Mouse (Mus musculus) C2C12 (cell line): ENCODE data around the gene Gm45799. TPM values are rescaled to one million over a fixed set of nuclear protein-coding genes. Genes with fewer than 3 reads are reported as not detected.

Experiments
- H3K27me3 ChIP-seq: one replicate; pipeline ENCODE4 v1.6.1; 2011; ENCODE audit not compliant: control insufficient read depth, insufficient read depth, insufficient read length
- H3K36me3 ChIP-seq: one replicate; pipeline ENCODE4 v1.6.1; 2011; ENCODE audit not compliant: control insufficient read depth, insufficient read depth
- H3K4me3 ChIP-seq: one replicate; pipeline ENCODE4 v1.5.1; 2011; ENCODE audit warnings: mild to moderate bottlenecking, control low read depth; ENCODE audit not compliant: poor library complexity, insufficient read depth, severe bottlenecking
- H3K79me2 ChIP-seq: one replicate; pipeline ENCODE4 v1.6.1; 2011; ENCODE audit not compliant: control insufficient read depth, insufficient read depth
- H3K79me3 ChIP-seq: one replicate; pipeline ENCODE4 v1.6.1; 2011; ENCODE audit warnings: low read depth, control low read depth
- H3ac ChIP-seq: one replicate; pipeline ENCODE3; 2011; ENCODE audit warnings: low read depth; ENCODE audit not compliant: control insufficient read depth, insufficient read length
- CEBPB ChIP-seq: IDR thresholded peaks from one replicate; pipeline ENCODE4 v1.6.1; 2011; ENCODE audit warnings: low read depth, mild to moderate bottlenecking, control low read depth, moderate library complexity
- CTCF ChIP-seq: IDR thresholded peaks from one replicate; pipeline ENCODE4 v1.5.1; 2011; ENCODE audit not compliant: control insufficient read depth, insufficient read depth, insufficient read length
- FOSL1 ChIP-seq: IDR thresholded peaks from one replicate; pipeline ENCODE4 v1.8.0; 2011; ENCODE audit warnings: mild to moderate bottlenecking, low read length; ENCODE audit not compliant: poor library complexity, insufficient read depth, severe bottlenecking
- MAX ChIP-seq: IDR thresholded peaks from one replicate; pipeline ENCODE4 v1.6.1; 2011; ENCODE audit warnings: mild to moderate bottlenecking, control low read depth
- MYOD1 ChIP-seq: IDR thresholded peaks from one replicate; pipeline ENCODE4 v1.6.1; 2011; ENCODE audit warnings: low read depth; ENCODE audit not compliant: control insufficient read depth, insufficient read length
- MYOG ChIP-seq: IDR thresholded peaks from one replicate; pipeline ENCODE4 v1.6.1; 2011; ENCODE audit not compliant: control insufficient read depth, insufficient read length; ENCODE audit errors: extremely low read depth
- USF1 ChIP-seq: IDR thresholded peaks from one replicate; pipeline ENCODE4 v1.6.1; 2011; ENCODE audit warnings: low read depth, mild to moderate bottlenecking, control low read depth, moderate library complexity
- polyA plus RNA-seq: library from polyadenylated mRNA; unstranded; fragments of >200 nt; fragmentation: generic; extraction: Trizol; gene quantifications from one replicate; pipeline ENCODE4 v1.2.1, GENCODE M21; 2012; ENCODE audit warnings: missing spikeins

The Gm45799 gene
- polyA plus RNA-seq, 1 experiment: 56.8 TPM

DNA sequence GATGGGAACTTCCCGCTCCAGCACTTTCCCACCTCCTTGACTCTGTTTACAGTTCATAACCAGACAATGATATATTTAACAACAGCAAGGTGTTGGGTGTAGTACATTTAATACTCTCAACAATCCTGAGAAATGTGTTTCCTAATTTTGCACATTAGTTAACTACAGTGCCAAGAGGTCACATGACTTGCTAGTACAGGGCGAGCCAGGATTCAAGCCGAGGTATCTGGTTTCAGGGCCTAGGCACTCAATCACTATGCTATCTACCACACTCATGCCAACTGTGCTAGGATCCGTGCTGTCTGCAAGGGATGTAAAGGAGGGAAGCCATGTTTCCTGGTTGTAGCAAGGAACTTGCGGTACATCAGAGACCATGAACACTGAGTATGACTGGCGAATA, 23.8 kb upstream of the Gm45799 start:
- Histone ChIP-seq H3K4me3 (no peak overlapping the region), H3K27me3 (no peaks in the 10 kb centered on the region), H3ac (no peak overlapping the region), H3K79me3 (peaks cover 5% of the 10 kb centered on the region), H3K36me3 (peaks cover 83% of the 10 kb centered on the region), H3K79me2 (peaks cover 20% of the 10 kb centered on the region)
- no peak for TF ChIP-seq MYOG
- TF ChIP-seq CEBPB: no peak
- TF ChIP-seq FOSL1: no peak
- no peak for TF ChIP-seq USF1
- TF ChIP-seq MAX: no peak
- TF ChIP-seq CTCF: no peak
- no peak for TF ChIP-seq MYOD1

DNA sequence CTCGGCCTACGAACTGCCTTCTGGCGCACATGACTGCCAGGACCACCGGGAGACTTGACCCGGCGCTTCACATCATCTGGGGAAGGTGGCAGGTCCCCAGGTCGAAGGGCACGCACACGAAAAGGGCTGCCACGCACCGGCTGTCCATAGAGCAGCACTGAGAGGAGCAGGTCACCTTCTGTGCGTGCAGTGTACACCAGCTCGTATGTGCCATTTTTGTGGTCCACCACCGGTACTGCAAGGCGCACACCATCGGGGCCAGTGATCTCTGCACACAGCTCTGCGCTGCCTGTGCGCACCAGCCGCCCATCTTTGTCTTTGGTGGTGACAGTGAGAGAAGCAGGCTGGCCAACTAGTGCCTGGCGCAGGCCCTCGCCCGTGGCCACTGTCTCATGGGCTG, 22.5 kb upstream of the Gm45799 start:
- H3K36me3 ChIP-seq: peaks cover 76% of the 10 kb centered on the region
- peaks cover 5% of the 10 kb centered on the region for H3K79me3 ChIP-seq
- no peak overlapping the region for H3K4me3 ChIP-seq
- H3ac ChIP-seq: no peak overlapping the region
- H3K27me3 ChIP-seq: no peaks in the 10 kb centered on the region
- H3K79me2 ChIP-seq: peaks cover 20% of the 10 kb centered on the region
- TF ChIP-seq MYOD1 (no peak), FOSL1 (no peak), MAX (no peak), CEBPB (no peak), USF1 (no peak), CTCF (no peak), MYOG (no peak)

DNA sequence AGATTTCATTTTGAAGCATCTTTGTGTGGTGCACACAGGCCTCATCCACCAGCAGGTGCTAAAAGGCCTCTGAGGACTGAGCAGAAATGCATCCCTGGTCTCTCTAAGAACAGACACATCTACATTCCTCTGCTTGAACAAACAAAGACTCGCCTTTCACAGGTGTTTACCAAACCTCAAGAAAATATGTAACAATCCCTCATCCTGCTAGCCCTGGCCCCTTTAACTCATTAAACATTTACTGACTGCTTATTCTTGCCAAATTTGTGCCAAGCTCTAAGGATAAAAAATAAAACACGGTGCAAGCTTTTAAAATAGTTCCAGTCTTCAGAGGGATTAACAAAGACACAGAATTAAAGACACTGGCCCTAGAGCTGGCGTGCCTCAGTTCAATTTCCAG, 20.7 kb upstream of the Gm45799 start:
- Histone ChIP-seq H3K27me3 (no peaks in the 10 kb centered on the region), H3K79me3 (peaks cover 5% of the 10 kb centered on the region), H3K36me3 (peaks cover 80% of the 10 kb centered on the region), H3K79me2 (peaks cover 28% of the 10 kb centered on the region), H3ac (no peak overlapping the region), H3K4me3 (no peak overlapping the region)
- TF ChIP-seq FOSL1 (no peak), MYOD1 (no peak), USF1 (no peak), MAX (no peak), CEBPB (no peak)

DNA sequence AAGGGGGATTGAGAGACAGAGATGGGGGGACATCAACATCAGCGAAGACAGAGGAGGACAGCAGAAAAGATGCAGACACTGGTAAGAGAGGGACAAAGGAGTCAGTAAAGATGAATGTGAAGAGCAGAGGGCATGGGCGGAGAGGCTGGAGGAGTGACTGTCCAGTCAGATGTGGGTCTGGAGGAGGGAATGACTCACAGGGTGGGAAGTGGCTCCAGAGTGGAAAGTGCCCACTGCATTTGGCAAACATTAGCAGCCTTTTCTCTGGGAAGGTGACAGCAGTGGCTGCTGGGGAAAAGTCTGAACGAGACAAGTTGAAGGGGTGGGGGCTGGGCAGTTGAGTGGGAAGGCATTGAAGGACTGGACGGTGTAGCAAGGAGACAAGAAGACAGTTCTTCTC, 19.3 kb upstream of the Gm45799 start:
- H3K36me3 ChIP-seq: peaks cover 72% of the 10 kb centered on the region
- no peak overlapping the region for H3ac ChIP-seq
- TF ChIP-seq MYOG (no peak), FOSL1 (peak; percentile 59), MAX (peak; percentile 48)
- H3K79me3 ChIP-seq: peaks cover 7% of the 10 kb centered on the region
- H3K4me3 ChIP-seq: no peak overlapping the region
- H3K79me2 ChIP-seq: peaks cover 28% of the 10 kb centered on the region
- no peaks in the 10 kb centered on the region for H3K27me3 ChIP-seq

GRCm38 (mm10) chr7:105621646-105622292, 18.6 kb upstream of the Gm45799 start:
- Histone ChIP-seq H3K36me3 (peaks cover 65% of the 10 kb centered on the region), H3ac (no peak overlapping the region), H3K79me2 (peaks cover 33% of the 10 kb centered on the region), H3K27me3 (no peaks in the 10 kb centered on the region), H3K4me3 (no peak overlapping the region), H3K79me3 (peaks cover 11% of the 10 kb centered on the region)
- TF ChIP-seq FOSL1 (peak; percentile 15), MAX (no peak)

DNA sequence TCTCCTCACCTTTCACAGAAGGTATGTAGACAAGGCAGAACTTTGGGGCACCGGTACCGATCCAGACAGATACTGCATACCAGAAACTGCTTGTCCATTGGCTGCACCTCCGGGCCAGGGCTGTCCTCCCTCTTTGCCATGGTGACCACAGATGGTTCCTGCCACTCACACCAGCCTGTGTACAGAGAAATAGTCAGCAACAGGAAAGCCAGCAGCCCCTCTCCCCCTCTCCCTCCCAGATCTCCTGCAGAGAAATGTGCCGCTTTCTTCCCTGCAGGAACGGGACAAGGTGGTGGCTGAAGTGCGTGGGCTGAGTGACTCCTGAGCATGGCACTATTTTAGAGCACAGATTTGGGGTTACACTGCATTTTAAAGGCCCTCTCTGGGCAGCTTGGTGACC, 15.0 kb upstream of the Gm45799 start:
- no peak overlapping the region for H3ac ChIP-seq
- no peak overlapping the region for H3K4me3 ChIP-seq
- TF ChIP-seq CEBPB (no peak), MYOD1 (no peak), MYOG (no peak), CTCF (no peak)
- H3K79me2 ChIP-seq: peaks cover 56% of the 10 kb centered on the region
- H3K79me3 ChIP-seq: peaks cover 33% of the 10 kb centered on the region
- no peaks in the 10 kb centered on the region for H3K27me3 ChIP-seq
- H3K36me3 ChIP-seq: peaks cover 29% of the 10 kb centered on the region
